Mouse (Mus musculus) right cerebral cortex, postnatal 36 days (tissue): ENCODE results near the gene Ptgir.
A peak's percentile ranks its signal among the peaks of the same experiment; 100 is the strongest.

Source experiments
- DNase-seq, 2 experiments: peaks; one replicate each; pipeline ENCODE4 v3.0.0; 2022; ENCODE audit warnings: low spot score in 2 of 2, mixed read lengths in 1 of 2

Ptgir gene

GRCm38 (mm10) chr7:16891641-16892351, 14.5 kb upstream of the Ptgir start, which contains the start of gene Gng8:
Gene Gng8 (plus strand): TSS chr7:16891786.
- peak; percentile 72 to 75 for DNase-seq

- DNase-seq = no peak
Observed at GRCm38 (mm10) chr7:16892352-16892730, 13.9 kb upstream of the Ptgir start.

GRCm38 (mm10) chr7:16893612-16894011, 12.7 kb upstream of the Ptgir start:
- DNase-seq = no peak

GRCm38 (mm10) chr7:16894279-16894678, 12.0 kb upstream of the Ptgir start:
- no peak for DNase-seq

- DNase-seq = no peak
Observed at GRCm38 (mm10) chr7:16895000-16895399, 11.3 kb upstream of the Ptgir start.

- no peak for DNase-seq
Observed at GRCm38 (mm10) chr7:16895511-16895910, 10.8 kb upstream of the Ptgir start.

- no peak for DNase-seq
Observed at GRCm38 (mm10) chr7:16900526-16900925, 5.8 kb upstream of the Ptgir start.

GRCm38 (mm10) chr7:16903439-16903955, 2.8 kb upstream of the Ptgir start:
- DNase-seq = no peak

GRCm38 (mm10) chr7:16904120-16904675, 2.1 kb upstream of the Ptgir start:
- no peak for DNase-seq

GRCm38 (mm10) chr7:16905491-16906021, 734 bp upstream of the Ptgir start:
- no peak for DNase-seq

- no peak for DNase-seq
Observed at GRCm38 (mm10) chr7:16906889-16907559, 734 bp downstream of the Ptgir start.

- DNase-seq = no peak
Observed at GRCm38 (mm10) chr7:16907842-16908241, 1.6 kb downstream of the Ptgir start.

GRCm38 (mm10) chr7:16908367-16908766, 2.1 kb downstream of the Ptgir start:
- DNase-seq = no peak

GRCm38 (mm10) chr7:16908859-16909258, 2.6 kb downstream of the Ptgir start:
- DNase-seq = no peak

- DNase-seq = no peak
Observed at GRCm38 (mm10) chr7:16909909-16910308, 3.6 kb downstream of the Ptgir start.

- DNase-seq = no peak
Observed at GRCm38 (mm10) chr7:16911904-16912303, 5.6 kb downstream of the Ptgir start.

- DNase-seq = no peak
Observed at GRCm38 (mm10) chr7:16912360-16912759, 6.1 kb downstream of the Ptgir start.

- DNase-seq = no peak
Observed at GRCm38 (mm10) chr7:16913806-16914452, 7.6 kb downstream of the Ptgir start.

- no peak for DNase-seq
Observed at GRCm38 (mm10) chr7:16914453-16915343, 8.4 kb downstream of the Ptgir start.

GRCm38 (mm10) chr7:16915461-16916340, 9.4 kb downstream of the Ptgir start:
- no peak for DNase-seq
